Comparison of ENCODE assay signal across 9 mouse cellular contexts in the genomic region with DNA sequence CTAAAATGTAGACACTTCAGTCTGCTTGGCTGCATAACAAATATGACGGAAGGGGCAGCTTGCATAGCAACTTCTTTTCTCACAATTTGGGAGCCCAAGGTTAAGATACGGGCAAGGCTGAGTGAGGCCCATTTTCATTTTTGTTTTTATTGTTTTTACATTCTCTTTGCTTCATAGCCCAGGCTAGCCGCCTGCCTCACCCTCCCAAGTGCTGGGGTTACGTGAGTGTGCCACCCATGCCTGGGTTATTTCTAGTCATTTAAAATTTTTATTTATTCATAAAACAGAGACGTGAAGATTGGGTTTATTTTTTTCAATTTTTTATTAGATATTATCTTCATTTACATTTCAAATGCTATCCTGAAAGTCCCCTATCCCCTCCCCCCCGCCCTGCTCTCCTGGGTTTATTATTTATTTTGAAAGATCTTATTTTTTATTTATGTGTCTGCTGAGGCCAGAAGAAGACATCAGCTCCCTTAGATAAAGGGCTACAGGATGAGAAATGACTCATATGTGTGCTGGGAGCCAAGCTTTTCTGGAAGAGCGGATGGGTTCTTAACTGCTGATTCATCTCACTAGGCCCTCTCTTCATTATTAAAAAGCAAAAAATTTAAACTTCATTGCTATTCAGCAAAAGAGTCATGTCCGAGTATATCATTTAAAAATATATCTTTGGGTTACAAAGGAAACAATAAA. TPM values are rescaled to one million over a fixed set of nuclear protein-coding genes. Genes with fewer than 3 reads are reported as not detected.
DNase-seq lines count a peak whose midpoint lies in the region.
"Not testable (repeated sequence)": the region's sequence is repeated elsewhere in the genome, so short reads cannot be mapped to it uniquely, and the experiment has no call there.
"Had no signal": no experiment of that assay in that cellular context is flagged by ENCODE, and none has a peak within 500 bp of the region (broad histone marks: within the 10 kb centered on the region; RNA-seq: fewer than 3 reads in every experiment).

No protein-coding gene starts in this region.

- intact Hi-C loops in heart, postnatal 14 days (cut with DNase I): not testable (repeated sequence)

- peak; percentile 35 for DNase-seq in NIH3T3 (ENCODE audit: low read depth)
- DNase-seq in adrenal gland, postnatal 25 days: peak; percentile 21
- DNase-seq in frontal cortex, postnatal 36 days (ENCODE audit: low spot score in 2 of 2): peak; percentile 27 to 34
- DNase-seq in heart, adult 11 months: peak; percentile 98
- DNase-seq in heart, postnatal 14 days: peak; percentile 42 to 46
- DNase-seq in lung, adult 18-20 months: peak; percentile 30 to 32
- DNase-seq in right cerebral cortex, adult 18-20 months: peak; percentile 45
- peak; percentile 67 for DNase-seq in urinary bladder, postnatal 14 days (ENCODE audit: low spot score)

RNA-seq across cellular contexts. Expression of a gene that starts 1.1 kb away (rescaled TPM):
- total RNA-seq in adrenal gland, postnatal 25 days (2021): 14.6 and 21.0 TPM in 2 replicates
- 1 to 10 TPM; 5.2 to 5.7 TPM for total RNA-seq in heart, postnatal 14 days (2021)

RNA-seq across cellular contexts. Expression of a gene that starts 55.3 kb away (rescaled TPM):
- total RNA-seq in adrenal gland, postnatal 25 days (2021): 77.7 and 153 TPM in 2 replicates
- 10 to 100 TPM; 73.6 to 75.8 TPM for total RNA-seq in heart, postnatal 14 days (2021)

RNA-seq across cellular contexts. Expression of a gene that starts 58.5 kb away (rescaled TPM):
- 0.24 TPM in 1 of 2 replicates, not detected in the other for total RNA-seq in adrenal gland, postnatal 25 days (2021)
- total RNA-seq in heart, postnatal 14 days (2021): 1 to 10 TPM in 1 of 2 experiments, under 1 TPM in 1; 0.24 to 2.9 TPM
- total RNA-seq: midbrain, postnatal 0 days had no signal

Comparison
In these comparisons a context has a peak if more than half of its experiments do, and no peak if none do; other contexts are left out.
1. Peak in every context shown above with its lines: DNase-seq.
2. DNase-seq: peak in every context shown above with its lines; median percentile 98 in heart, adult 11 months; 67 in urinary bladder, postnatal 14 days; 45 in right cerebral cortex, adult 18-20 months; 44 in heart, postnatal 14 days; 35 in NIH3T3; 31 in lung, adult 18-20 months; 30 in frontal cortex, postnatal 36 days; 21 in adrenal gland, postnatal 25 days.